ENCODE assay signal across 30 mouse cellular contexts in genomic region chr1:162771617-162772360, GRCm38 (mm10). TPM values are rescaled to one million over a fixed set of nuclear protein-coding genes. Genes with fewer than 3 reads are reported as not detected.
DNase-seq lines count a peak whose midpoint lies in the region; ATAC-seq and TF ChIP-seq lines count a peak whose summit lies in the region.
"Had no signal": no experiment of that assay in that cellular context is flagged by ENCODE, and none has a peak within 500 bp of the region (broad histone marks: within the 10 kb centered on the region; RNA-seq: fewer than 3 reads in every experiment).

No protein-coding gene starts in this region.

- peak; percentile 91 for ATAC-seq in lung, embryonic 14.5 days (ENCODE audit: insufficient read depth)
- peak; percentile 28; the same call in 1 of the 2 replicates for ATAC-seq in lung, postnatal 0 days
- ATAC-seq: forebrain, embryonic 13.5 days; forebrain, embryonic 16.5 days; hindbrain, embryonic 16.5 days; Patski had no signal

- TF ChIP-seq EP300 in lung, postnatal 0 days (IDR thresholded peaks at IDR 0.05): no peak

- peak overlapping the region; percentile 81 for H3K27ac ChIP-seq in lung, embryonic 14.5 days (ENCODE audit: low read depth)
- no peak overlapping the region for H3K27ac ChIP-seq in lung, postnatal 0 days (ENCODE audit: low read length)
- H3K27ac ChIP-seq: embryonic facial prominence, embryonic 10.5 days; embryonic facial prominence, embryonic 13.5 days; forebrain, embryonic 10.5 days; forebrain, embryonic 13.5 days; gastrocnemius, adult 2 months; hindbrain, embryonic 10.5 days; hindbrain, embryonic 13.5 days had no signal

- H3K36me3 ChIP-seq in lung, embryonic 14.5 days (ENCODE audit: insufficient read depth): no peaks in the 10 kb centered on the region
- H3K36me3 ChIP-seq in lung, postnatal 0 days (ENCODE audit: insufficient read depth, low read length): no peaks in the 10 kb centered on the region
- H3K36me3 ChIP-seq: embryonic facial prominence, embryonic 10.5 days; embryonic facial prominence, embryonic 13.5 days; forebrain, embryonic 10.5 days; G1E; hindbrain, embryonic 10.5 days; hindbrain, embryonic 13.5 days had no signal

- TF ChIP-seq CTCF in lung, embryonic 14.5 days (IDR thresholded peaks at IDR 0.05; ENCODE audit: low read depth): no peak
- no peak for TF ChIP-seq CTCF in lung, postnatal 0 days (IDR thresholded peaks at IDR 0.05)

- no peaks in the 10 kb centered on the region for H3K27me3 ChIP-seq in lung, embryonic 14.5 days (ENCODE audit: insufficient read depth, low read length)
- H3K27me3 ChIP-seq in lung, postnatal 0 days (replicated peaks; ENCODE audit: insufficient read depth, low read length): no peaks in the 10 kb centered on the region
- H3K27me3 ChIP-seq: CH12.LX; embryonic facial prominence, embryonic 13.5 days; forebrain, embryonic 13.5 days; hindbrain, embryonic 13.5 days had no signal

- no peak overlapping the region for H3K4me2 ChIP-seq in lung, embryonic 14.5 days
- H3K4me2 ChIP-seq in lung, postnatal 0 days (replicated peaks; ENCODE audit: low read depth, low read length): no peak overlapping the region
- H3K4me2 ChIP-seq: embryonic facial prominence, embryonic 13.5 days; forebrain, embryonic 13.5 days; heart, embryonic 11.5 days; hindbrain, embryonic 13.5 days had no signal

- intact Hi-C loops in heart, postnatal 25 days (cut with DNase I): no loop called here

- H3K9ac ChIP-seq in lung, embryonic 14.5 days: no peak overlapping the region
- H3K9ac ChIP-seq in lung, postnatal 0 days (replicated peaks; ENCODE audit: low read depth): no peak overlapping the region
- H3K9ac ChIP-seq: embryonic facial prominence, embryonic 13.5 days; forebrain, embryonic 13.5 days; hindbrain, embryonic 13.5 days had no signal

- DNase-seq in lung, embryonic 14.5 days: peak; percentile 44
- no peak for DNase-seq in lung, postnatal 36 days
- peak; percentile 17 for DNase-seq in lung, postnatal 0 days (ENCODE audit: low spot score)
- DNase-seq in lung, postnatal 14 days: no peak
- DNase-seq in forelimb bud, embryonic 11.5 days (ENCODE audit: low read depth, low spot score): peak; percentile 13
- no peak for DNase-seq in heart, postnatal 25 days (ENCODE audit: low spot score)
- DNase-seq: adrenal gland, postnatal 10 days; adrenal gland, postnatal 36 days; B cell, adult 2 months; cerebellum, adult 18-20 months; cerebellum, adult 9-10 months; cerebellum, postnatal 14 days; gastrocnemius, adult 2 months; gastrocnemius, postnatal 14 days; heart, adult 11 months; heart, postnatal 36 days had no signal

- H3K4me1 ChIP-seq in lung, embryonic 14.5 days (ENCODE audit: insufficient read depth): no peaks in the 10 kb centered on the region
- H3K4me1 ChIP-seq in lung, postnatal 0 days (ENCODE audit: insufficient read depth, low read depth, low read length): no peaks in the 10 kb centered on the region
- H3K4me1 ChIP-seq: embryonic facial prominence, embryonic 10.5 days; forebrain, embryonic 10.5 days; hindbrain, embryonic 13.5 days had no signal

- WGBS in lung, embryonic 14.5 days: 59% methylated on average over 4 of the region's 4 CpGs
- 49% methylated on average over 4 of the region's 4 CpGs for WGBS in lung, postnatal 0 days

- no peak overlapping the region for H3K4me3 ChIP-seq in lung, embryonic 14.5 days (ENCODE audit: low read depth, low read length)
- no peak overlapping the region for H3K4me3 ChIP-seq in lung, postnatal 0 days (ENCODE audit: low read depth, low read length)
- H3K4me3 ChIP-seq: embryonic facial prominence, embryonic 10.5 days; embryonic facial prominence, embryonic 13.5 days; erythroblast, embryonic 14.5 days; forebrain, embryonic 10.5 days; forebrain, embryonic 13.5 days; gastrocnemius, adult 2 months; hindbrain, embryonic 10.5 days; hindbrain, embryonic 13.5 days had no signal

- H3K9me3 ChIP-seq in lung, embryonic 14.5 days (ENCODE audit: low read depth, low read length): no peaks in the 10 kb centered on the region
- no peaks in the 10 kb centered on the region for H3K9me3 ChIP-seq in lung, postnatal 0 days (ENCODE audit: low read length)
- H3K9me3 ChIP-seq: embryonic facial prominence, embryonic 10.5 days; embryonic facial prominence, embryonic 13.5 days; forebrain, embryonic 10.5 days; forebrain, embryonic 13.5 days; G1E; hindbrain, embryonic 10.5 days; hindbrain, embryonic 13.5 days had no signal

RNA-seq across cellular contexts. Expression of gene Prrc2c, which starts 31.4 kb away (rescaled TPM):
- 178 and 180 TPM in 2 replicates for polyA plus RNA-seq in lung, embryonic 14.5 days (2014; fragmentation: Nextera tagmentation; extraction: Ambion mirVana)
- 108 and 114 TPM in 2 replicates for polyA plus RNA-seq in lung, postnatal 0 days (2015; fragmentation: Nextera tagmentation; extraction: Ambion mirVana)
- total RNA-seq in heart, postnatal 25 days (2021): 10 to 100 TPM; 74.4 to 83.8 TPM

RNA-seq across cellular contexts. Expression of gene Fmo4, which starts 42.0 kb away (rescaled TPM):
- 0.38 and 0.85 TPM in 2 replicates for polyA plus RNA-seq in lung, embryonic 14.5 days (2014; fragmentation: Nextera tagmentation; extraction: Ambion mirVana)
- polyA plus RNA-seq in lung, postnatal 0 days (2015; fragmentation: Nextera tagmentation; extraction: Ambion mirVana): 1.6 and 2.5 TPM in 2 replicates
- total RNA-seq in heart, postnatal 25 days (2021): under 1 TPM in 1 of 2 experiments, not detected in 1; 0.10 TPM
- total RNA-seq: CH12.LX; gastrocnemius, adult 2 months; heart, adult 8-10 months had no signal
- polyA plus RNA-seq: erythroblast, embryonic 14.5 days; heart, embryonic 11.5 days had no signal

Comparison
In these comparisons a context has a peak if more than half of its experiments do, and no peak if none do; other contexts are left out.
1. DNase-seq: peak in lung, embryonic 14.5 days (single experiment), lung, postnatal 0 days (single experiment) and forelimb bud, embryonic 11.5 days (single experiment); none in lung, postnatal 36 days (single experiment), lung, postnatal 14 days (single experiment) and heart, postnatal 25 days (single experiment).